Mouse (Mus musculus) E14TG2a.4 (cell line): ENCODE data around the gene Cenpa.

ENCODE experiments used
- CTCF ChIP-seq: conservative IDR thresholded peaks from 2 replicates; pipeline ENCODE4 v1.5.1; 2014; ENCODE audit warnings: low read length
- NANOG ChIP-seq: IDR thresholded peaks from 2 replicates; pipeline ENCODE4 v1.6.1; 2014; ENCODE audit warnings: borderline replicate concordance, low read length, mixed read lengths
- POU5F1 ChIP-seq: IDR thresholded peaks from 2 replicates; pipeline ENCODE4 v1.6.1; 2014; ENCODE audit warnings: low read length, borderline replicate concordance

- TF ChIP-seq CTCF (no peak), POU5F1 (no peak), NANOG (no peak)
Measured at GRCm38 (mm10) chr5:30647815-30648560, 18.6 kb upstream of the Cenpa start, which contains the start of gene Slc35f6.
